Mouse (Mus musculus): Measurements from ENCODE around the gene Neu2.

Gene Neu2

GRCm38 (mm10) chr1:87537008-87537407 is 27.3 kb downstream of the Neu2 start:
- no peak for DNase-seq (ENCODE audit: low read depth, low spot score)

GRCm38 (mm10) chr1:87541614-87542013 is 31.9 kb downstream of the Neu2 start:
- DNase-seq (ENCODE audit: low read depth, low spot score): peak; percentile 54

- peak; percentile 100 for DNase-seq (ENCODE audit: low read depth, low spot score)
Observed at GRCm38 (mm10) chr1:87551008-87551407, 41.3 kb downstream of the Neu2 start.

DNA sequence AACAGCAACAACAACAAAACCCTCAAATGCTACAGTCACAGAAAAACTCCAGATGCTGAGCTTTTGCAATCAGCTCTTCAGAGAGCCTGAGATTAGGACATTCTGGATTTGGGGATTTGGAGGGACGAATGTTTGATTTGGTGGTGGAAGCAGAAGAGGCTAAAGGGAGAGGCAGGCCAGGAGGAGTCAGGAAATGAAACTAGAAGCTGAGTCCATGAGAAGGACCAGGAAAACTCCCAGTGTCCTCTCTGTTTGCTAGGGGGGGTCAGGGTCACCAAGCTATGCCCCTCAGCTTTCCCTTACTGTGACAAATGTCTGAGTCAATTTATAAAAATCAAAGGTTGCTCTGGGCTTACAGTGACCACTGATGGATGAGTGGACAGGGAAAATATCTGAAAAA is 43.9 kb downstream of the Neu2 start:
- DNase-seq (ENCODE audit: low read depth, low spot score): peak; percentile 55

DNA sequence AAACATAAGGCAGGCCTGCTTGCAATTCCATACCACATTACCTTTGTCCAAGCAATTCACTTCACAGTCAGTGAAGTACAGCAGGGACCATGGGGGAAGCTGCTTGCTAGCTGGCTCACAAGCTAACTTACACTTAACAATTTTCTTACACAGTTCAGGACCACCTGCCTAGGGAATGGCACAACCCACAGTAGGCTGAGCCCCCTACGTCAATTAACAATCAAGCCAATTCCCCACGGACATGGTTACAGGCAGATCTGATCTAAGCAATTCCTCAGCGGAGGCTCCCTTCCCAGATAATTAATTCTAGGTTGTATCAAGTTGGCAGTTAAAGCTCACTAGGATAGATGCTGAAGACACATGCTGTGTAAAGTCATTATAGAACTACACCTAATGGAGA is 53.3 kb downstream of the Neu2 start:
- no peak for DNase-seq (ENCODE audit: low read depth, low spot score)

GRCm38 (mm10) chr1:87565760-87566159 is 56.1 kb downstream of the Neu2 start:
- no peak for DNase-seq (ENCODE audit: low read depth, low spot score)

DNA sequence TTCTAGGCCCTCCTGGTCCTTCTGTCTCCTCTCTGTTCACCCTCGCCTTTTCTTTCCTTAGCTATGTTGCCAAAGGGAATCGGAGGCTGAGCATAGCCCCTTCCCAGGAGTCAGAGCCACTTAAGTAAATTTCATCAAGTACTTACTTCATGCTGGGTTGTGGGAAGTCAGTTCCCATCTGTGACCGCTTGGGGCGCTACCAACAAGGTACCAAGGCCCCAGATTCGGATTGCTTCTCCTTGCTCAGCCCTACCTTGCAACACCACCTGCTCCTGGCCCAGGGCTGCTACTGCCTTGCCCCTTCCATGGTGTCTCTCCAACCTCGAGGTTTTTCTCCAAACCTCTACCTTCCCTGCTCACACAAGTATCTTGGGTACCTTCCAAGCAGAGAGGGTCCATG is 58.7 kb downstream of the Neu2 start:
- no peak for DNase-seq (ENCODE audit: low read depth, low spot score)

GRCm38 (mm10) chr1:87573261-87573660 is 63.6 kb downstream of the Neu2 start:
- DNase-seq (ENCODE audit: low read depth, low spot score): no peak

GRCm38 (mm10) chr1:87573800-87574215 is 64.1 kb downstream of the Neu2 start, which contains the start of gene Ngef:
Gene Ngef (minus strand): TSS chr1:87573870.
- DNase-seq (ENCODE audit: low read depth, low spot score): no peak

DNA sequence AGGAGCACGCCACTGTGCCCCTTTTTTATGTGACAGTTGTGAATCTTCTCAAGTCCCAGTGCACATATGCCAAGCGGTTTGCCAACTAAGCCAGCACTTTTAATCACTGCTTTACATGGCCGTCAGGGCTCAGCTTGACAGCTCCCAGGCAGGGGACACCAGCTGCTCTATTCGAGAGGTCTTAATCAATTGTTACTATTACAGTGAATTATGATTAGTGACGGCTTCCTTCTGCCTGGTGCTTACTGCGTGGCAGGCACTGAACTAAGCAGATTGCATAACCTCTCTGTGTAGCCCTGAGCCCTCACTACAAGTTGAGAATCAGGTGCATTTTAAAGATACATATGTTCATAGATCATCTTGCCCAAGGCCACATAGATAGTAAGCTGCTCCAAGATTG is 64.7 kb downstream of the Neu2 start:
- DNase-seq (ENCODE audit: low read depth, low spot score): no peak

GRCm38 (mm10) chr1:87574785-87575184 is 65.1 kb downstream of the Neu2 start:
- no peak for DNase-seq (ENCODE audit: low read depth, low spot score)

GRCm38 (mm10) chr1:87578965-87579364 is 69.3 kb downstream of the Neu2 start:
- no peak for DNase-seq (ENCODE audit: low read depth, low spot score)

GRCm38 (mm10) chr1:87580824-87581223 is 71.1 kb downstream of the Neu2 start:
- DNase-seq (ENCODE audit: low read depth, low spot score): no peak

GRCm38 (mm10) chr1:87589162-87589561 is 79.5 kb downstream of the Neu2 start:
- DNase-seq (ENCODE audit: low read depth, low spot score): no peak

- peak; percentile 12 for DNase-seq (ENCODE audit: low read depth, low spot score)
Observed at GRCm38 (mm10) chr1:87589980-87590379, 80.3 kb downstream of the Neu2 start.

DNA sequence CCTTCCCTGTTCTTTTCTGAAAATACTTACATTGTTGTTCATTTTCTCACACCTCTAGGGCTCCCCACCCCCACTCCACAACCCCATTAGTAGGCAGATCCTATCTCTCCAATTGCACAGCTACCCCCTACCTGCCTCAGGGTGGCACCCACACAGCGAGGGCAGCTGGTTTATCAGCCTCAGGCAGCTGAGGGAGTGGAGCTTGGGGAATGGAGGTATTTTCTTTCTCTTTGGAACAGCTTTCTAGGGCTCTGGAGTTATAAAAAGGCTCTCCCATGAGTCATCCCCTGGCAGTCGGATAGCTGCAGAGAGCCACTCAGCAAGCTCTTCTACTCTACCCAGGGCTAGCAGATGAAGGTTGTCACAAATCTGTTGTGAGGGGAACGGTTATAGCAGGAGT is 84.6 kb downstream of the Neu2 start:
- peak; percentile 55 for DNase-seq (ENCODE audit: low read depth, low spot score)

DNA sequence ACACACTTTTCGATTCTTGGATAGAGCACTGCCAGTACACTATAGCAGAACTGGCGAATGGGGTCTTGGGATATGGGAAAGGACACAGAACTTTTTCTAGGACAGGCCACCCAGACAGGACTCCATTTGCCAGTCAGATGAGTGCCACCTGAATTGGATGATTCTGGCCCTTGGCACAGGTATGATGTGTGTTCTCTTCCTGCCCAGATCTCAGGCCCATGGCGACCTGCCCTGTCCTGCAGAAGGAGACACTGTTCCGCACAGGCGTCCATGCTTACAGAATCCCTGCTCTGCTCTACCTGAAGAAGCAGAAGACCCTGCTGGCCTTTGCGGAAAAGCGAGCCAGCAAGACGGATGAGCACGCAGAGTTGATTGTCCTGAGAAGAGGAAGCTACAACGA is 85.0 kb downstream of the Neu2 start:
- DNase-seq (ENCODE audit: low read depth, low spot score): no peak

DNA sequence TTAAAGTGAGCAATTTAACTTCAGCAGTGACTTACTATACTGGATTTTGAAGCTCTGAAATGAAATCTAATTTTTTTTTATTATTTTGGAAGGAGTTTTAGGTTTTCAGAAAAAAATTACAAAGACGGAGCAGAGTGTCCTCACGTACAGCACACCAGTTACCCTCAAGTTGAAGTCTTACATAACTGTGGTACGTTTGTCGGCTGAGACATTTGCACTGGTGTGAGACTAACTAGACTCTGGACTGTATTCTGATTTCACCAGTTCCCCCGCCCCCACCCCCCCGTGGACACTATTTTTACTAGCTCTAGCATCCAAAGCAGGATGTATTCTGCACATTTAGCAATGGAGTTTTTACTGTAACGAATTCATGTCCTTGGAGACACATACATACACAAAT is 90.8 kb downstream of the Neu2 start:
- DNase-seq (ENCODE audit: low read depth, low spot score): no peak

GRCm38 (mm10) chr1:87601801-87602200 is 92.1 kb downstream of the Neu2 start:
- DNase-seq (ENCODE audit: low read depth, low spot score): no peak

- DNase-seq (ENCODE audit: low read depth, low spot score): no peak
Observed at GRCm38 (mm10) chr1:87603389-87603788, 93.7 kb downstream of the Neu2 start.

GRCm38 (mm10) chr1:87605296-87605695 is 95.6 kb downstream of the Neu2 start:
- no peak for DNase-seq (ENCODE audit: low read depth, low spot score)

GRCm38 (mm10) chr1:87607385-87608091 is 97.8 kb downstream of the Neu2 start:
- DNase-seq (ENCODE audit: low read depth, low spot score): no peak

- DNase-seq (ENCODE audit: low read depth, low spot score): peak; percentile 58
Observed at GRCm38 (mm10) chr1:87608416-87609046, 98.8 kb downstream of the Neu2 start.
